Mouse (Mus musculus) forebrain, embryonic 14.5 days (tissue): ENCODE measurements around the gene Prelp. TPM values are rescaled to one million over a fixed set of nuclear protein-coding genes. Genes with fewer than 3 reads are reported as not detected.
"Not testable (repeated sequence)": the region's sequence is repeated elsewhere in the genome, so short reads cannot be mapped to it uniquely, and the experiment has no call there.

Source experiments
- ATAC-seq: fragments of 200-750 bp; cut with Nextera tagmentation; 2 replicates; pipeline ENCODE4 v1.8.0; 2017; ENCODE audit warnings: mild to moderate bottlenecking, moderate library complexity
- DNase-seq: peaks from one replicate; pipeline ENCODE4 v3.0.0-alpha.2; 2015; ENCODE audit warnings: low spot score
- H3K27ac ChIP-seq: fragments of 300-500 bp; sonication (generic); 2 replicates; pipeline ENCODE4 v1.5.1; 2014; ENCODE audit warnings: low read depth, mild to moderate bottlenecking, control low read depth, low read length, moderate library complexity
- H3K27me3 ChIP-seq: fragments of 300-500 bp; sonication (generic); replicated peaks from 2 replicates; pipeline ENCODE4 v1.6.1; 2014; ENCODE audit warnings: low read length, control low read depth, mixed read lengths; ENCODE audit not compliant: control insufficient read depth, insufficient read depth
- H3K36me3 ChIP-seq: fragments of 300-500 bp; sonication (generic); 2 replicates; pipeline ENCODE4 v1.6.1; 2014; ENCODE audit warnings: low read length, control low read depth; ENCODE audit not compliant: control insufficient read depth, insufficient read depth
- H3K4me1 ChIP-seq: fragments of 300-500 bp; sonication (generic); 2 replicates; pipeline ENCODE4 v1.6.1; 2014; ENCODE audit warnings: antibody characterized with exemption, low read length, control low read depth; ENCODE audit not compliant: control insufficient read depth, insufficient read depth
- H3K4me2 ChIP-seq: fragments of 300-500 bp; sonication (generic); 2 replicates; pipeline ENCODE4 v1.6.1; 2014; ENCODE audit warnings: mild to moderate bottlenecking, control low read depth, low read length
- H3K4me3 ChIP-seq: fragments of 300-500 bp; sonication (generic); 2 replicates; pipeline ENCODE4 v1.5.1; 2014; ENCODE audit warnings: low read depth, low read length, control low read depth
- H3K9ac ChIP-seq: fragments of 300-500 bp; sonication (generic); 2 replicates; pipeline ENCODE4 v1.6.1; 2014; ENCODE audit warnings: mild to moderate bottlenecking, low read length, control low read depth, moderate library complexity
- H3K9me3 ChIP-seq: fragments of 300-500 bp; sonication (generic); replicated peaks from 2 replicates; pipeline ENCODE4 v1.6.1; 2016; ENCODE audit warnings: low read length, control low read depth, mixed read lengths; ENCODE audit not compliant: control insufficient read depth
- WGBS: fragments of 180-500 bp; shearing (Covaris S2); extraction: QIAGEN DNeasy Blood & Tissue Kit; methylation state at CpG from one replicate; pipeline ENCODE4 v1.1.7; 2014; 5-methylcytosine and 5-hydroxymethylcytosine counted together
- polyA plus RNA-seq: library from polyadenylated mRNA; unstranded; fragments of >200 nt; fragmentation: Nextera tagmentation; extraction: Ambion mirVana; gene quantifications from 2 replicates; pipeline ENCODE4 v1.2.1, GENCODE M21; 2014

Prelp gene
- polyA plus RNA-seq: 2.6 and 5.5 TPM in 2 replicates

DNA sequence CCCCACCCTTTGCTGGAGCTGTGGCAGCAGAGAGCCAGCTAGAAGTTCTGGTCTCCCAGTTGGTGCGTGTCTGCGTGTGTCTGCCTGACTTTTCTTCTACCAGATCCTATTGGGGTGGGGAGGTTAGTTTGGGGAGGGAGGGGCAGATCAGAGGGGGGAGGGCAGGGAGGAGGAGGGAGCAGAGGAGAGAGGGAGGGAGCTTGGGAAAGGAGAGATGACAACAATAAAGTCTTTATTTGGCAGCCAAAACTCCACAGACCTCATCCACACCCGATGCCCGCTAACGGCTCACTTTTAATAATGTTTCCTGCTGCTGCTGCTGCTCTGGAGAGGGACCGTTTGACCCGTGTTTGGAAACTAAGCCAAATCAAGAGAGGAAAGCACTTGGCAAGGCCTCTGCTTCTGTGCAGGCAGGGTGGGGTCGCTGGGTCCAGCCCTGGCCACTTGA lies at the start of gene Prelp:
Gene Prelp (minus strand): TSS at position 111 of the 448 bp plus-strand sequence.
- ATAC-seq: 0 out of 2 replicates have a peak, but pooled peaks have one; percentile 27
- Histone ChIP-seq H3K27me3 (no peaks in the 10 kb centered on the region), H3K4me2 (peak within 1 kb of the TSS; percentile 16; the same call in 1 of the 2 replicates), H3K4me1 (peaks cover 24% of the 10 kb centered on the region), H3K27ac (peak within 1 kb of the TSS; percentile 46; the same call in 1 of the 2 replicates), H3K9me3 (no peaks in the 10 kb centered on the region), H3K36me3 (no peaks in the 10 kb centered on the region), H3K9ac (no peak within 1 kb of the TSS), H3K4me3 (no peak within 1 kb of the TSS)
- DNase-seq: peak; percentile 53
- WGBS: 5% methylated on average over 8 of the region's 8 CpGs

DNA sequence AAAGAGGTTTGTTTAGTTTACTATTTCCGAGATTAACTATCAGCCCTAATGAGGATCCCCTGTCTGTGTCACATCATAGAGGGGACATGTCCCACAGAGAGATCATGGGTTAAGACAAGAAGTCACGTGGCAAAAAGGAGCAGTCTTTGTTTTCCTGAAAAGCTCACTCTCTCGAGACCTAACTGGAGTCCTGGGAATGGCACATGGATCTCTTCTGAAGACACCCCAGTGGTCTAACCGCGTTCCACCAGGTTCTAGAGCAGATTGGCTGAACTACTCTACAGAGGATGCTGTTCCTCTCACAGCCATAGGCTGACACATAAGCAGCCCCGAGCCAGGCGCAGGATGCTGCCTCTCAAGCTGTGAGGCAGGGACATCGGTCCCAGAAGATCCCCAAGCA lies 48.2 kb upstream of the Prelp start:
- DNase-seq (no peak), ATAC-seq (no peak)
- H3K9ac ChIP-seq: no peak overlapping the region
- no peak overlapping the region for H3K27ac ChIP-seq
- no peaks in the 10 kb centered on the region for H3K27me3 ChIP-seq
- no peaks in the 10 kb centered on the region for H3K9me3 ChIP-seq
- H3K36me3 ChIP-seq: no peaks in the 10 kb centered on the region
- peaks cover 5% of the 10 kb centered on the region; the same call in 1 of the 2 replicates for H3K4me1 ChIP-seq
- WGBS: 86% methylated on average over 8 of the region's 8 CpGs
- no peak overlapping the region for H3K4me2 ChIP-seq
- H3K4me3 ChIP-seq: no peak overlapping the region

DNA sequence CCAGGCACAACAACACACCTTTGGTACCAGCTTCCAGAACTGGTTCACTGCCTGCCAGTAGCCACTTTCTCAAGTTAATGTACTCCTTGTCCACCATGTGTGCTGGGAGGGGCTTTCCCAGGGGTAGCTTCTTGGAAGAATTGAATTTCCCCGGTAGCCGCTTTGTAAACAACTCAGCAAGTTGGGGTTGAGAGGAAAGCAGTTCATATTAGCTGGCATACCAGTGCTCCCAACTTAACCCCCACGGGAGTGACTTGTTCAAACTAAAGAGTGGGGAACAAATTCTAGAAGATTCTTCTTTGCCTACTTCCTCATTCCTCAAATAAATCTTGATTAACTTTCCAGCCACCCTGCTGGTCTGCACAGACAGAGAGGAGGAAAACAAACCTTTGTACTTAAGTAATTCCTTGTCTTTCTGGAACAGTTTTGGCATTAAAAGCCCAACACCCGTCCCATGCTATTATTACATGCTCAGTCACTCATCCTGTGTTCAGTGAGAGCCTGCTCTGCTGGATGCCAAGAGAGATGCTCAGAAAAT lies 47.6 kb upstream of the Prelp start:
- H3K9ac ChIP-seq: no peak overlapping the region
- peaks cover 5% of the 10 kb centered on the region; the same call in 1 of the 2 replicates for H3K4me1 ChIP-seq
- H3K27me3 ChIP-seq: no peaks in the 10 kb centered on the region
- ATAC-seq (no peak), DNase-seq (no peak)
- no peak overlapping the region for H3K27ac ChIP-seq
- WGBS: 79% methylated on average over 4 of the region's 4 CpGs
- H3K4me3 ChIP-seq: no peak overlapping the region
- H3K9me3 ChIP-seq: no peaks in the 10 kb centered on the region
- H3K36me3 ChIP-seq: no peaks in the 10 kb centered on the region
- H3K4me2 ChIP-seq: no peak overlapping the region

DNA sequence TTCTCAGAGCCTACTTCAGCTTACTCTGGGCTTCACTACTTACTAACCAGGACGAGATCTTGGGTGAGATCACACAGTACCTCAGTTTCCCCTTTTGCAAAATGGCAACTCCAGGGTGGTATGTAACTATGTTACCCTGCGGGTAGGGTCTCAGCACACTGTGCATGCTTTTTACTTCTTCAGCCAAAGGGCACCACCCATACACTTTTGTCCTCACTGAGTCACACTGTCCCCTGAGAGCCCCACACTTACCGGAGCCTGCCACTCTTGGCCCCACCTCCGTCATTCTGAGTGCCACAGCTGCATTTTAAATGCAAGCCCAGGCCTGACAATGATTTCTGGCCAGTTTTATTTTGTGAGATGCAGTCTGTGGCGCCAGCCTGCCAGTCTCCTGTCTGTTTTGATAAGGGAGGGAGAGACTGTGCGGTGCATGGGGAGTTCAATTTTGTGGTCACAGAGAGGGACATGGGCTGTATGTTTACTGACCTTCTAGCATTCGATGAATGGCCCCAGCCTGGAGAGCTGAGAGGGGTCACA lies 46.3 kb upstream of the Prelp start:
- no peaks in the 10 kb centered on the region for H3K36me3 ChIP-seq
- H3K4me1 ChIP-seq: no peaks in the 10 kb centered on the region
- ATAC-seq (no peak), DNase-seq (no peak)
- H3K9ac ChIP-seq: no peak overlapping the region
- 71% methylated on average over 7 of the region's 7 CpGs for WGBS
- H3K4me2 ChIP-seq: no peak overlapping the region
- no peak overlapping the region for H3K4me3 ChIP-seq
- no peaks in the 10 kb centered on the region for H3K27me3 ChIP-seq
- H3K9me3 ChIP-seq: no peaks in the 10 kb centered on the region
- H3K27ac ChIP-seq: no peak overlapping the region

DNA sequence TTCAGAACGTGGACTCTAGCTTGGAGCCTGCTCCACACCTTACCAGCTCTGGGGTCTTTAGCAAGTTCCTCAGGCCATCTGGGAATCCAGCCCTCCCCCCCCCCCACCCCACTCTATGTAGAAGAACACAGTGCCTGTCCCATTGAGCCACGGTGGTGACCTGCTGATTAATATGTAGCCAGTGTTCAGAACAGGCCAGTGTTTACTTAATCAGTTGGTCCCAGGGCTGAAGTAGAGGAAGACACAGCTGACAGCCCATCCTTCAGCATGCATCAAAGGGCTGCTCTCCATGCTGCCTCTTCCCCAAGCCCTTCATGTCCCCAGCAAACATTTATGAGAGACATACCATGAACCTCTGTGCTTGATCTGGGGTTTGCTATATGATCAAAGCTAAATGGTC lies 44.8 kb upstream of the Prelp start:
- no peak overlapping the region for H3K27ac ChIP-seq
- H3K36me3 ChIP-seq: no peaks in the 10 kb centered on the region
- no peak overlapping the region for H3K9ac ChIP-seq
- no peaks in the 10 kb centered on the region for H3K9me3 ChIP-seq
- DNase-seq (no peak), ATAC-seq (no peak)
- H3K27me3 ChIP-seq: no peaks in the 10 kb centered on the region
- 73% methylated on average over 2 of the region's 2 CpGs for WGBS
- H3K4me3 ChIP-seq: no peak overlapping the region
- H3K4me1 ChIP-seq: peaks cover 8% of the 10 kb centered on the region; the same call in 1 of the 2 replicates
- no peak overlapping the region for H3K4me2 ChIP-seq

DNA sequence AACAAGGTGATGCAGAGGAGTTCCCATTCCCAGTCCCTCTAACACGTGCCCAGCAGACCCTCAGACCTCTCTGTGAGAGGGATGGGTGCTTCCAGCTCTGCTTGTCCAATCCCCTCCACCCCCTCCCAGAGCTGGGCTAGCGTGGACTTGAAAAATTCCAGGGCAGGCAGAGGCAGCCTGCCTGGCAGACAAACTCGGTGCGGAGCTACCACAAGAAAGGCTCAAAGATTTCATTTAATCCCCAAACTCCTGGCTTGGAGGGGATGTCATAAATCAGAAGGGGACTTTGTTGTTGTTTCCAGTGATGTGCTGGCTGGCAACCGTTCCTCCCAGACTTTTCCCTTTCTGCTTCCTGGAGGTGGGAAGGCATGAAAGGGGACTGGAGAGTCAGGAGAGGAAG lies 44.1 kb upstream of the Prelp start:
- Histone ChIP-seq H3K4me2 (no peak overlapping the region), H3K27me3 (no peaks in the 10 kb centered on the region), H3K27ac (no peak overlapping the region), H3K9ac (no peak overlapping the region), H3K36me3 (no peaks in the 10 kb centered on the region), H3K9me3 (no peaks in the 10 kb centered on the region), H3K4me1 (peaks cover 8% of the 10 kb centered on the region; the same call in 1 of the 2 replicates), H3K4me3 (no peak overlapping the region)
- ATAC-seq (no peak), DNase-seq (no peak)
- 70% methylated on average over 5 of the region's 5 CpGs for WGBS

DNA sequence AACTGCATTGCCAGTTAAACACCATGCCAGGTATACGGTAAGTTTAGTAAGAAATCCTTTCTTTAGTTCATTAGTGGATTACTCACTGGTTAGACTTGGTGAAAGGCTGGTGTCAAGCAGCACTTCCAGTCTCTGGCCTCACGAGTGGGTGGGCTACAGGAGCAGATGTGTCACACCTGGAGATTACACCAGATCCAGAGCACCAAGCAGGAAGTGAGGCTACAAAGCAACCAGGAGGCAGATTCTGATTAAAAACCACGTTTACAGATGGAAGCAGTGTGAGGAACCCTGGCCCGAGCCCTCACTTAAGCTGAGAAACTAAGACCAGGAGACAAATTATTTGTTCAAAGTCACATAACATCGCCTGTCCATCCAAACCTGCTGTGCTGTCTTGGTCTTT lies 43.5 kb upstream of the Prelp start:
- no peak for DNase-seq
- no peak overlapping the region for H3K9ac ChIP-seq
- no peaks in the 10 kb centered on the region for H3K36me3 ChIP-seq
- H3K27ac ChIP-seq: no peak overlapping the region
- WGBS: 81% methylated on average over 5 of the region's 5 CpGs
- peaks cover 8% of the 10 kb centered on the region; the same call in 1 of the 2 replicates for H3K4me1 ChIP-seq
- no peak overlapping the region for H3K4me3 ChIP-seq
- H3K27me3 ChIP-seq: no peaks in the 10 kb centered on the region
- ATAC-seq: no peak
- no peaks in the 10 kb centered on the region for H3K9me3 ChIP-seq
- H3K4me2 ChIP-seq: no peak overlapping the region

DNA sequence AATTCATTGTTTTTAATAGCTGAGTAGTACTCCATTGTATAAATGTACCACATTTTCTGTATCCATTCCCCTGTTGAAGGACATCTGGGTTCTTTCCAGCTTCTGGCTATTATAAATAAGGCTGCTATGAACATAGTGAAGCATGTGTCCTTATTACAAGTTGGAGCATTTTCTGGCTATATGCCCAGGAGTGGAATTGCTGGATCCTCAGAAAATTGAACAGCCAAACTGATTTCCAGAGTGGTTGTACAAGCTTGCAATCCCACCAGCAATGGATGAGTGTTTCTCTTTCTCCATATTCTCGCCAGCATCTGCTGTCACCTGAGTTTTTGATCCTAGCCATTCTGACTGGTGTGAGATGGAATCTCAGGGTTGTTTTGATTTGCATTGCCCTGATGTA lies 42.4 kb upstream of the Prelp start:
- not testable (repeated sequence) for H3K9me3 ChIP-seq, ATAC-seq, H3K27me3 ChIP-seq, H3K9ac ChIP-seq, H3K4me3 ChIP-seq, H3K36me3 ChIP-seq, H3K4me1 ChIP-seq, DNase-seq, H3K4me2 ChIP-seq, H3K27ac ChIP-seq
- 89% methylated on average over 1 of the region's 1 CpGs for WGBS

DNA sequence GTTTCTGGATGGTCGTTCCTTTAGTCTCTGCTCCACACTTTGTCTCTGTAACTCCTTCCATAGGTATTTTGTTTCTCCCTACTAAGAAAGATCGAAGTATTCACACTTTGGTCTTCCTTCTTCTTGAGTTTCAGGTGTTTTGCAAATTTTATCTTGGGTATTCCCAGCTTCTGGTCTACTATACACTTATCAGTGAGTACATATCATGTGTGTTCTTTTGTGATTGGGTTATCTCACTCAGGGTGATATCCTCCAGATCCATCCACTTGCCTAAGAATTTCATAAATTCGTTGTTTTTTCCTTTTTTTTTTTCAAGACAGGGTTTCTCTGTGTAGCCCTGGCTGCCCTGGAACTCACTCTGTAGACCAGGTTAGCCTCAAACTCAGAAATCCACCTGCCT lies 41.9 kb upstream of the Prelp start:
- not testable (repeated sequence) for H3K27me3 ChIP-seq, DNase-seq, ATAC-seq, H3K9ac ChIP-seq, H3K36me3 ChIP-seq, H3K27ac ChIP-seq, H3K4me3 ChIP-seq, H3K4me1 ChIP-seq, H3K9me3 ChIP-seq, H3K4me2 ChIP-seq
- 94% methylated on average over 3 of the region's 3 CpGs for WGBS
